Mouse (Mus musculus) gastrocnemius, postnatal 25 days (tissue): ENCODE data around the gene Bhlha15. TPM values are rescaled to one million over a fixed set of nuclear protein-coding genes. Genes with fewer than 3 reads are reported as not detected.

Source experiments
- DNase-seq: peaks from one replicate; pipeline ENCODE4 v3.0.0; 2022
- total RNA-seq, 2 experiments: library from RNA; stranded (reverse); gene quantifications; 1 replicate in 1 of 2; 2 replicates in 1 of 2; pipeline ENCODE4 v1.2.3; 2021

Gene Bhlha15
- total RNA-seq, 2 experiments from 2014 or later: not detected

DNA sequence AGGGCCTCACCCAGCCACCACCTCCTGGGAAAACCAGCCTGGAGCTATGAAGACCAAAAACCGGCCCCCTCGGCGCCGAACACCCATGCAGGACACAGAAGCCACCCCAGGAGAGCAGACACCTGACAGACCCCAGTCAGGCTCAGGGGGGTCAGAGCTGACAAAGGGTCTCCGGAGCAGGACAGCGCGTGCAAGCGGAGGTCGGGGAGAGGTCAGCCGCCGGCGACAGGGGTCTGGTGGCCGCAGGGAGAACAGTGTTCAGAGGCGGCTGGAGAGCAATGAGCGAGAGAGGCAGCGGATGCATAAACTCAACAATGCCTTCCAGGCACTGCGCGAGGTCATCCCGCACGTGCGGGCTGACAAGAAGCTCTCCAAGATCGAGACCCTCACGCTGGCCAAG lies 940 bp downstream of the Bhlha15 start:
- DNase-seq: no peak

DNA sequence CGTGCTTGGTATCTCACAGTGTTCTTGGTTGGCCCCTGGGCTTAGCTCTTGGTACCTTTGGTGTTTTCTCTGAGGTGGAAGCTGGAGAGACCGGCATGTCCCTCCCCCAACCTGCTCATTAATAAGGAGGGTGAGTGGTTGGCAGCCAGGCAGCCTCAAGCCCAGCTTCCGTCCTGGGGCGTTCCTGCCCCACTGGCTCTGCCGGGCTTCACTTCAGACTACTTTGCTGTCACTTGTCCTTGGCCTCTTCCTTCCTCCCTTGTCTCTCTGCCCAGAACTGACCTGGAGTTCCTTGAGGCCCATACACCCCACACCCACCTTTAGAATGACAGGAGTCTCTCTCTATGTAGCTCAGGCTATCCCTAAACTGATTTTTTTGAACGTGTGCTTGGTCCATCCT lies 2.6 kb downstream of the Bhlha15 start:
- DNase-seq: no peak

DNA sequence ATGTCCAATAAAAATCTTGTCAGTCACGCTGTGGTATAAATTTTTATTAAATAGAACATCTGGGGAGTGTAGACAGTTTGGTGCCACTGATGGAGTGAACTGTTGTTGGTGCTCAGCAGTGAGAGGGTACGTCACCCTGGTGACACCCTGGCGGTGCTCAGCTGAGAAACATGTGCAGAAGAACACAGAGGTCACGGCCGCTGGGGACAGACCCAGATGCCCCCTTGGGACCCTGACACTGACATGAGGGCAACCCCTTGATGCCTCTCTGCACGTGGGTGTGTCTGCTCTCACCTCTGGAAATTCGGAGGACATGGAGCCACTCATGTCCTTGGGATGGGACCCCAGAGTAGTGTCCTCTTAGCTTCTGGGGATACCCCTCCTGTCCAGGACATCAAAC lies 4.3 kb downstream of the Bhlha15 start:
- DNase-seq: no peak

DNA sequence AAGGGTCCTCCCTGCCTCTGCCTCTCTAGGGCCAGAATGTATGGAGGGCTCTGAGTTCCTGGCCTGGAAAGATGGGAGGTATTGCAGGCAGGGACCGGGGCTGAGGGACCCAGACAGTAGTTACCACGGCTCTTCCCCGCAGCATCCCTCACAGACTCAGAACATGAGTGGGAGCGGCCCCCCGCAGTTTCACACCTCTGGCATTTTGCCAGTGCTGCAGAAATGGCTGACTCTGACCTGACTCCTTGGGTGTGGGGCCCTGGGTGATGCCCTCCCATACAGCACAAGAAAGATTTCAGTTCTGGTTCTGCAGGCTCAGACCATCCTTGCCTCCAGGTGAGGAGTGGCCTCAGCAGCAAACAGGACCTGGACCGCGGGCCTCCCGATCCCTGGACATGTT lies 5.5 kb downstream of the Bhlha15 start:
- no peak for DNase-seq

DNA sequence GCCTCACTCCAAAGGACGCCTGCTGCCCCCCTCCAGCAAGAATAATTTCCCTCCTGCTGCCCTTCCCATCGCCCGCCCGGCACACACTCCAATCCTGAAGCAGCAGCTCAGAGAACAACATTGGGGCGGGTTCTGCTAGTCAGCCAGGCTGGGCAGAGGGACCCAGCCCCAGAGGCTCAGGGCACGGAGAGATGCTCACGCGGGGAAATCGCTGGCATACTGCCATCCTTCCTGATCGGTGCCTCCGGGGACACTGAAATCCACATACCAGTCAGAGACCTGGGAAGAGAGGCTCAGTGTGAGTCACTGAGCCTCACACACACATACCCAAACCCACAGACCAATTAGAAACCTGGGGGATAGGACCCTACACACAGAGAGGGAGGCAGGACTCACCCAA lies 10.5 kb downstream of the Bhlha15 start:
- no peak for DNase-seq

DNA sequence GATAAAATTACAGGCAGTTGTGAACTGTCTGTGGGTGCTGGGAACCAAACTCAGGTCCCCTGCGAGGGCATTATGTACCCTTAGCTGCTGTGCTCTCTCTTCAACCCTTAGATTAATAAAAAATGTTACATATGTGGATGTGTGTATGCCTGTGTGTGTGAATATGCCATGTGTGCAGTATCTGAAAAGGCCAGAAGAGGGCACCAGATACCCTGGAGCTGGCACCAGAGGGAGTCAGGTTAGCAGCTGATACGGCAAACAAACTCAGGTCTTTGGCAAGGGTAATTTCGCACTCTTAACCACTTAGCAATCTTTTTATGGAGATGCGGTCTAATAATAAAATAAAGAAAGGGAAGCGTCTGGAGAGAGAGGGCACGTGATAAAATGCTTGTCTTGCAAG lies 12.3 kb downstream of the Bhlha15 start:
- DNase-seq: no peak

DNA sequence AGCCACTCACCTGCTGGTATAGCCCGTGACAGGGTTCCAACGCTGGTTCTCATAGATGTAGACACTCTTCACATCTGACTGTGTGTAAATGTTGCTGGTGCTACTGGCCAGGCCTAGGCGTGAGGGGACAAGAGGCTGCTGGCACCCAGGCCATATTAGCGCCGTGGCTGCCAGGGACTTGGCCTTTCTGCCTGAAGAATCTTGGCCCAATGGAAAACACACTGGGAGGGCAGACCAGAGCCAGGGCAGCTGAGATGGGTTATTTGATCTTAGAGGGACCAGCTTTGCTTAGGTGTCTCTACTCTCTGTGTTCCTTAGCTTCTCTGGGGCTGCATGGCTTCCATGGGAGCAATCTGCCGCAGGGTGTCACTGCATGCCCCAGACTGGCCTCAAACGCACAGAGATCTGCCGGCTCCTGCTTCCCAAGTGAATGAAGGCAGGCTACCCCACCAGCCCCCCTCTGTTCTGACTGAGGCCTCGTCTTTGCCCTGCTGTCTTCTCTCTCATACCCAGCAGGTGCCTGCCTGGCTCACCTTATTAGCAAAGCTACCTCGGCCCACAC lies 13.4 kb downstream of the Bhlha15 start:
- peak; percentile 75 for DNase-seq

DNA sequence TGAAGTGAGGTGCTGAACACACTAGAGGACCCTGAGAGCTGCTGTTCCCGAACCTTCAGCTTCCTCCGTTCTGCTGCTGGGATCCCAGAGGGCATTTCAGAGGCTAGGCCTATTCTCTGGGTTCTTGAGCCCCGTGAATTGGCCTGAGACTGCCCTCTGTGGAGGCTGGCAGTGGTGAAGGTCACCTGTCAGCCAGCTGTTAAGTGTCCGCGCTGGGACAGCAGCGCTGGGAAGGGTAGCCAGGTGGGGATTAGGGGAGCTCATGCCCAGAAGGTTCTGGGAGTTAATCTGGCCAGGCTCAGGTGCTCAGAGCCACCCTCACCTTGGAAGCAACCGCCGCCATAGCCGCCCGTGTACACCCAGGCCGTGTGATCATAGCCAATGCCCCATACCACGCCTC lies 14.2 kb downstream of the Bhlha15 start:
- no peak for DNase-seq

DNA sequence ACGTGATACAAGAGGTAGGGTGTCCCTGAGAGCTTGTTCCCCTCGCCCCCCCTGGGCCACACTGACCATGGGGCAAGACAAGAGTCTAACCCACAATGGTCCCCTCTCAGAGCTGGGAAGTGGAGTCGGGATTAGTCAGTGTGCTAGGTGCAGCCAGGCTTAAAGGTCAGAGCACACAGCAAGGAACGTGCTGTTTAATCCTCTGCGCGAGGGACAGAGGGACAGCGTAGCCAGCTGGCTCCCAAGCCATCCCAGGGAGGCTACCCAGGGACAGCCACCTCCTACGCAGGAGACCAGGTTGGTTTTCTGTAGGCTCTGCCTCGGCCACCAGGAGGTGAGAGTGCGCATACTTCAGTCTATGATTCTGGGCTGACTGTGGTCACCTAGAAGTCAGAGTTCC lies 14.8 kb downstream of the Bhlha15 start:
- DNase-seq: no peak

DNA sequence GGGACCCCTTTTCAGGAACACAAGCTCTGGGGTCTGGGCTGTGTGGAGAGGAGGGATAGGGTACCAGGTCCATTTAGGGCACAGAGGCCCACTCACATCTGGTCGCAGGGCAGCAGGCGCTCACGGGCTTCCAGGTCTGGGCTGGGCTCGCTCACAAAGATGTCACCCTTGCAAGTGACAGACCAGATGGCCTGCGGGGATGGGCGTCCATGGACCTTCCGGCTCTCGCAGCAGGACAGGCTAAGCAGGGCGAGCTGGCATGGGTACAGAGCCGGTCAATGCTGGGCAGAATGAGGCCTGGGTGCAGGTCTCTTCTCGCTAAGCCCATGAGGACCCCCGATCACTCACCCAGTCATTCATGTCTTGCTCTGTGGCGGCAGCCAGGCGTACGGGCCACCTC lies 16.0 kb downstream of the Bhlha15 start:
- DNase-seq: no peak

DNA sequence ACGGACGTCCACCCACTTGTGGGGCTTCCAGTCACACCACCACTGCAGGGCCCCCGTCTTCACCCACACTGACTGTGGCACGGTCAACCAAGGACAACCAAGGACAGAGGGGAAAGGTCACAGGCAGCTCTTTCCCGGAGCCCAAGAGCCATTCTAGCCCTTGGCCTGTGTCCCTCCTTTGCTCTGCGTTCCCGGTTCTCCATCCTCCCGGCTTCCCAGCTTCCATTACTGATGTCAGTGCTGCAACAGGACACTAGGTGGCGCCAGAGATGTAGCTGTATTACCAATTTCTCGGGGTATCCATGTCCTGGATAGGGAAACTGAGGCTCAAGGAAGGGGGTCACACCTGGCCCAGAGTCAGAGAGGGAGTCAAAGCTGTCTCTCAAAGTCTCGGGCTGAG lies 17.4 kb downstream of the Bhlha15 start:
- DNase-seq: no peak

DNA sequence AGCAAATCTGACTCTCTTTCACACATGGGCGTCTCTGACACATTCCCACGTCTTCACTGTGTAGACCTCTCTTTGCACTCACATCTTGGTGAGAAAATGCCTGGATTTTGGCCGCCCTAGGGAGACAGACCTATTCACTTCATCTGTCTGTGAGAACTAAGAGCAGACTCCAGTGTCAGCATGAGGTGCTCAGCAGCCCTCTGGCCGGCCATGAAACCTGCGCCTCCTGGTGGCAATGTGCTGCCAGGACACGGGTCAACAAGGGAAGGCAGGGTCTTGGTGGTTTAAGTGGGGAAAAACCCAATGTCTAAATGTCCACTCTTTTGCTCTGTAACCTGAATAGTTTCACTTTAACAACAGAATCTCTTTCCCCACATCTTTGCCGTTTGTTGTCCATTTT lies 24.4 kb downstream of the Bhlha15 start:
- DNase-seq: no peak

DNA sequence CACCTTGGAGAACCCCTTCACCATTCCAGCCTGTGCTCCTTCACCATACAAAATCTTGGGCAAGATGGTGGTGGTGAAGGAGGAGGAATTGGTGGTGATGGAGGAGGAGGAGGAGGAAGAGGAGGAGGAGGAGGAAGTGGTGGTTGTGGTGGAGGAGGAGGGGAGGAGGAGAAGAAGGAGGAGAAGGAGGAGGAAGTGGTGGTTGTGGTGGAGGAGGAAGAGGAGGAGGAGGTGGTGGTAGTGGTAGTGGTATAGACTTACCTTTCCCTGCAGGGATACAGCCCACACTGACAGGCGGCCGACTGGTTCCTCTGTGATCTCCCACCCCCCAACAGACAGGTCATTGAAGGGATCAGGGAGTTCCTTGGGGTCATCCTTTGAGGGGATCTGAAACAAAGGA lies 25.9 kb downstream of the Bhlha15 start:
- no peak for DNase-seq

DNA sequence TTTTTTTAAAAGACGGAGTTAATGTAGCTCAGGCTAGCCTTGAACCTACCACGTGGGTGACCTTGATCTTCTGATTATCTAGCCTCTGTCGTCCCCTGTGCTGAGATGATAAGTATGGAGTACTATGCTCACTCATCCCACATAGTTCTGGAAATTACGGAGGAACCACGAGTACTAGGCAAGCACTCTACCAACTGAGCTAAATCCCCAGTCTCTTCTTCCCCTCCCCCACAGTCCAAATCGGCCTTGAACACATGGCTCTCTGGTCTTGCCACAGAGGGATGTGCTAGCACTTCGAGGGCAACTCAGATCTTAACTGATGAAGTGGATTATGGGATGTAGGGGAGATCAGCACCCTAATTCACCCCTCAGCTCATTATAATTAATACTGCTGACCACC lies 28.0 kb downstream of the Bhlha15 start:
- DNase-seq: no peak

DNA sequence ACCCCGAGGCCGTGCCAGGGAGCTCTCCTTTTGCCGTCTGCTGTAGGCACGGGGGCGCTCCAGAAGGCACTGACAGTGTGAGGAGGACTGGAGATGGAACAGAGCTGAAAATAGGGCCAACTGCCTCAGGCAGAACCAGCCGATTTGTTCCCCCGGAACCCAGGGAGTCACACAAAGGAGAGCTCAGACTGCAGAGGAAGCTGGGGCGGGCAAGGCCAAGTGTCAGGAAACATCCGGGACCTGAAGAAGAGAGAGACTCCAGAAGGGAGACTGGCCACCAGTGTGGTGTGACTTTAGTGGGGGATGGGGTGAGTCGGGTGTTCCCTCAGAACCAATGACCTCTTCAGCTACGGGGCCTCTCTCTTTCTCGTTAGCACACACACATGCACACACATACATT lies 29.2 kb downstream of the Bhlha15 start:
- no peak for DNase-seq

DNA sequence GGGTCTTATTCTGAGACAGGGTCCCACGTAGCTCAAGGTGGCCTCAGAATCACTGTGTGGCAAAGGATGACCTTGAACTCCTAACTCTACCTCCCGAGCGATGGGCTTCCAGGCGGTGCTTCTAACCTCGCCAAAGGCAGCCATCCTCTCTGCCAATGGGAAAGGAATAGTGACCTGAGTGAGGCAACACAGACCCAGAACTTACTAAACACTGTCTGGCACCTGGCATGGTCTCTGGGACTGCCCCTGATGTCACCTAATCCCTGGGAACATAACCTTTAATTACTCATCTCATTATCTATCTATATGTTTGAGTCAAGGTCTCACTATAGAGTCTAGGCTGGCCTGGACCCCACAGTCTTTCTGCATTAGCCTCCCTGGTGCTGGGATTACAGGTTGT lies 29.9 kb downstream of the Bhlha15 start:
- no peak for DNase-seq

DNA sequence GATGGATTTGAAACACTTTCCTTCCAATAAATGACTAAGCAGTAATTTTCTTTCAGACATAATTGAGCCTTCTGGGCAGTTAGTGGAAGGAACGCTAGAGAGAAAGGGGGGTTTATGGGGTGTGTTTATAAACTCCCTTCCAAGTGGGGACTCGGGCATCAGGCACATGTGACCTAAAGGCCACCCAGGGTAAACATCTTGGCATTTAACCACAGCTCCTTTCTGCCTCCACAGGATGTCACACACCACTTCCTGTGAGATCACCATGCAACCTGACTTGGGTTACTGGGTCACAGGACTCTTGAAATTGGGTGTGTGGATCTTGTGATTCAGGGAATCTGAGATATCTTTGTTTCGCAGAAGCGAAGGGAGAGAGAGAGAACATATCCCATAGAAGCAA lies 31.2 kb downstream of the Bhlha15 start:
- DNase-seq: no peak

DNA sequence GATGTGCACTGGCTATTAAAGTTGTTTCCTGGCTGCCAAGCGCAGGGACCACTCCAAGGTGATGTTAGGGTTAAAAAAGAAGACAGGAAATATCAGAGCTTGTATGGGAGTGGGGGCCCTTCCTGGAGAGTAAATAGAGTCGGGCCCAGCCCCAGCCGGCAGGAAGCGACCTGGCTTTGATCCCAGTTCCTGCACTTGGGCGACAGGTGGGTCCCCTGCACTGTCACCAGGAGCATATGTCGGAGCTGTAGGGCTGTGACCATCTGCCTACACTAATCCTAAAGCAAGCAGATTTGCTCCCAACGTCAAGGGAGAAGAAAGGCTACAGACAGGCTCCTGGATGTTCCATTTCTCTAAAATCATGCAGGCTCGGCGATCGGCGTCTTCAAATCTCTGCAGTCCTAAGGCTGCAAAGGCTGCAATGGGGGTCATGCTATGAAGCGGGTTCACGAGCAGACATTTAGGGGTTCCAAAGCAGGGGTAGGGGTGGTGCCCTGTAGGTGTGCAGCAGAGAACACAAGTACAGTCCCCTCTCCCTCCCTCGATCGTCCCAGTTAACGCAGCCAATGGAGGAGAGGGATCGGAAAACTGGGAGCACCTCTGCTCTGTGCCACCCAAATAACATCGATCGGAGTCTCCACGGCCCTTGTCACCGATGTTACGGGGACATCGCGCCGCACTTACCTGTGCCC lies 32.9 kb downstream of the Bhlha15 start:
- DNase-seq: peak; percentile 49

DNA sequence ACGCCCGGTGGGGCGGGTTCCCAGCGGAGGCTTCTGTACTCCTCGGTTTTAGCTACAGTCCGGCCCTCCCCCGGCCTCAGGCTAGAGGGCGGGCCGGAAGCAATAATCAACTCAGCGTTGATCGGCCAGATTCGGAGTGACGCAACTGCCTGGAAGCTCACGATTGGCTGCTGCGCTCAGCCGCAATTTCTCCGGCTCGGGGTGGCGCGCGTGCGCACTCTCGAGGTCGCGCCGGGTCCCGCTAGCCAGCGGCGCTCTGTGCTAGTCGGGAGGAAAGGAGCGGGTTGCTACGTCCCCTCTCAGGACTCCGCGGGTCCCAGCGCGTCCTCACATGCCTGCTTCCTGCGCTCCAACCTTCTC lies 33.4 kb downstream of the Bhlha15 start, which contains the start of gene Tecpr1:
TSS of gene Tecpr1 (minus strand) at position 113 of the 360 bp plus-strand sequence.
- DNase-seq: peak; percentile 93

DNA sequence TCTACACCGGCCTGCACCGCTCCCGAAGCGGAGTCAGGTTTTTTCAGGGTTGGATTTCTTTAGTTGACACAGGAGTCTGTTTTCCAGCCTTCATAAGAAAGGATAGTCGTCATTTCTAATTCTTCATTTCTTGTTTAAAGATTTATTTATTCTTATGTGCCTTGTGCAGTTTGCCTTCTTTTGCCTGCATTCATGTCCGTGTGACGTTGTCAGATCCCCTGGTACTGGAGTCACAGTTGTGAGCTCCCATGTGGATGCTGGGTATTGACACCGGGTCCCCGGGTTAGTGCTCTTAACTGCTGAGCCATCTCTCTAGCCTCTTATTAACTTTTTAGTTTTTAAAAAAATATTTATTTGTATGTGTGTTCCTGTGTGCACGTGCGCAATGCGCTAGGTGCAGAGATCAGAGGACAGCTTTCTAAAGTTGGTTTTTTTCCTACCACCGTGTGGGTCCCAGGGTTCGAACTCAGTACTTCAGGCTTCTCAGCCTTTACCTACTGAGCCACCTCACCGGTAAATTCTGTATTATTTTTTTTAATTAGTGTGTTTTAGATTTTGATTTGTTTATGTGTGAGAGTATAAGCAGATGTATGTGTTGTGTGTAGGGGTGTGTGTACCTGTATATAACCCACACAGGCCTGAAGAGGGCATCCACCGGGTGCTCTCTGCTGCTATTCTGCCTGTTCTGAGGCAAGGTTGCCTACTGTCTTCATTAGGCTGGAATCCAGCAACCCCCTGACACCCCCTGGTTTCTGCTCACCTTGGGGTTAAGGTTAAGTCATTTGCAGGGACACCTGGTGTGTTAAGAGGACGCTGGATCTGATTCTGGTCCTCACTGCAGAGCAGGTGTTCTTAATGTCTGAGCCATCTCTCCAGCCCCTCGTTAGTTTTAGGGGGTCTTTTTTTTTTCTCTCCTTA lies 34.1 kb downstream of the Bhlha15 start:
- DNase-seq: no peak

DNA sequence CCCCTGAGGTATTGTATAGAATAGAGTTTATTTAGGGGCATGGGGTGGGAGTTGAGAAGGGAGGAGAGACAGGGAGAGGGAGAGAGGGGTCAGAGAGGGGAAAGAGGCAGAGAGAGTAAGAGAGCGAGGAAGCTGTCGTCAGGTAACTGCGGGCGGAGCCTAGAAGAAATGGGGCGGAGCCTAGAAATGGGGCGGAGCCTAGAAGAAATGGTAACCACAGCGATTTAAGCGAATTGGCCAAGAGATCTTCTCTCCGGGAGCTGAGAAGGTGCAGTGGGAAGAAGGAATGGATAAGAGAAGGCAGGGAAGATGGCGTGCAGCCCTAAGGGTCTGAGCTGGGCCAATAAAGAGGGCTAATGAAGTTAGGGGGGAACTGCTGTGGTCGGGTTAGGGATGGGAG lies 36.1 kb downstream of the Bhlha15 start:
- DNase-seq: no peak

DNA sequence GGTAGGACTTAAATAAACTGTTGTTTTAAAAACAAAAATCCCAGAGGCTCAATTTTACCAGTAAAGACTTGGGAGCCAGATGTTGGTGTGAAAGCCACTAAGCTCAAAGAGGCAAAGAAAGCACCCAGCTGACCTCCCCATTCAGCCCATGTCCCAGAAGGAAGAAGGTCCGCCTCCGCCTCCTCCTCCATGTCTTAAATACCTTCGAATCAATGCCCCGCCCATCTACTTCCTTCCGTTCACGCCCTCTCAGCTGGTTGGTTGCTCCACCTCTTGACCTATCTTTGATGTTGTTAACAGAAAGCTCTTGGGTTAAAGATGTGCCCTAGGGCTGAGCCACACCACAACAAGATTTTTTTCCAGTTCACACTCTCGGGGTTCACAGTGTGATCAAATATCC lies 40.1 kb downstream of the Bhlha15 start:
- DNase-seq: no peak

DNA sequence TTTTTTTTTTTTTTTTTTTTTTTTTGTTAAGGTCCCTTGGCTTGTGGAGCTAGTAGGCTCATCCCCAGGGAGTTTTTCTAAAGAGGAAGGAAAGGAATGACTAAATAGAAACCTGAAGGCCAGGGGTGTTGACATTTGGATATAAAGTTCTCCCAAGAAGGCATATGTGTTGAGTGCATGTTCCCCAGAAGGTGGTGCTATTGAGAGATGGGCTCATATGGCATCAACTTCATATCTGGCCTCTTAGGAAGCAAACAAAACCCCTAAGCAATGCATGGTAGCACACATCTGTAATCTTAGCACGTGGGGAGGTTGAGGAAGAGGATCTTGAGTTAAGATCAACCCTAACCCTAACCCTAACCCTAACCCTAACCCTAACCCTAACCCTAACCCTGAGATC lies 41.3 kb downstream of the Bhlha15 start:
- DNase-seq: no peak

DNA sequence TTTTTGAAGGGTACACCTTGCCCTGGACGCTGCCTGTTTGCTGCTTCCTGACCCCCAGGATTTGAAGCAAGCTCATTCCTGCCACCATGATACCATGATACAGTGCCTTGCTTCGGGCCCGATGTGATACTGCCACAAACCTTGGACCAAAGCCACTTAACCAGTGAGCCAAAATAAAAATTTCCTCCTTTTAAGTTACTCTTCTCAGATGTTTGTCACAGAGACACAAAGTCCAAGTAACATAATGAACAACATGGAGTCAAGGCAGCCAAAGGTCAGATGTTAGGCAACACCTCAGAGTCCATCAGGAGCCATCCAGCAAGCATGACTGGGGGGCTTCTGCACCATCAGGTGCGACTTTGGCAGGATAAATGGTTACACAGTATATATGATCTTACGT lies 42.4 kb downstream of the Bhlha15 start:
- DNase-seq: no peak
